Mouse (Mus musculus) forebrain, embryonic 15.5 days (tissue): ENCODE data around the gene Susd6. TPM values are rescaled to one million over a fixed set of nuclear protein-coding genes. Genes with fewer than 3 reads are reported as not detected.

ENCODE experiments used
- ATAC-seq: fragments of 200-750 bp; cut with Nextera tagmentation; replicated peaks from 2 replicates; pipeline ENCODE4 v1.8.0; 2017; ENCODE audit warnings: mild to moderate bottlenecking, moderate TSS enrichment, moderate library complexity
- H3K27ac ChIP-seq: fragments of 300-500 bp; sonication (generic); replicated peaks from 2 replicates; pipeline ENCODE4 v1.5.1; 2015; ENCODE audit warnings: mild to moderate bottlenecking, inconsistent platforms
- H3K27me3 ChIP-seq: fragments of 300-500 bp; sonication (generic); 2 replicates; pipeline ENCODE4 v1.6.1; 2015; ENCODE audit warnings: inconsistent platforms
- H3K36me3 ChIP-seq: fragments of 300-500 bp; sonication (generic); 2 replicates; pipeline ENCODE4 v1.6.1; 2015; ENCODE audit warnings: mild to moderate bottlenecking, inconsistent platforms
- H3K4me1 ChIP-seq: fragments of 300-500 bp; sonication (generic); 2 replicates; pipeline ENCODE4 v1.6.1; 2015; ENCODE audit warnings: inconsistent platforms
- H3K4me2 ChIP-seq: fragments of 300-500 bp; sonication (generic); replicated peaks from 2 replicates; pipeline ENCODE4 v1.6.1; 2015; ENCODE audit warnings: mild to moderate bottlenecking, inconsistent platforms
- H3K4me3 ChIP-seq: fragments of 300-500 bp; sonication (generic); 2 replicates; pipeline ENCODE4 v1.5.1; 2015; ENCODE audit warnings: mild to moderate bottlenecking, inconsistent platforms
- H3K9ac ChIP-seq: fragments of 300-500 bp; sonication (generic); replicated peaks from 2 replicates; pipeline ENCODE4 v1.6.1; 2015; ENCODE audit warnings: mild to moderate bottlenecking, inconsistent platforms
- H3K9me3 ChIP-seq: fragments of 300-500 bp; sonication (generic); 2 replicates; pipeline ENCODE4 v1.6.1; 2016; ENCODE audit warnings: inconsistent platforms
- WGBS: fragments of 180-500 bp; shearing (Covaris S2); methylation state at CpG from one replicate; pipeline ENCODE4 v1.1.7; 2015; ENCODE audit warnings: mixed read lengths; 5-methylcytosine and 5-hydroxymethylcytosine counted together
- polyA plus RNA-seq: library from polyadenylated mRNA; unstranded; fragments of >200 nt; fragmentation: Nextera tagmentation; extraction: Ambion mirVana; gene quantifications from 2 replicates; pipeline ENCODE4 v1.2.1, GENCODE M21; 2015

The Susd6 gene
- polyA plus RNA-seq, result 13.9 and 14.3 TPM in 2 replicates

- Histone ChIP-seq H3K4me2 (peak within 1 kb of the TSS; percentile 86), H3K9ac (peak within 1 kb of the TSS; percentile 82), H3K4me3 (peak within 1 kb of the TSS; percentile 93), H3K27ac (peak within 1 kb of the TSS; percentile 98), H3K4me1 (peaks cover 25% of the 10 kb centered on the region), H3K36me3 (no peaks in the 10 kb centered on the region), H3K9me3 (no peaks in the 10 kb centered on the region), H3K27me3 (no peaks in the 10 kb centered on the region)
- 3% methylated on average over 35 of the region's 56 CpGs for WGBS
- peak; percentile 99 for ATAC-seq
These were observed at the start of gene Susd6 for GRCm38 (mm10) chr12:80789849-80790694. Gene Susd6 (plus strand): TSS chr12:80790510.

GRCm38 (mm10) chr12:80744614-80745013 is 45.7 kb upstream of the Susd6 start:
- Histone ChIP-seq H3K9ac (no peak overlapping the region), H3K4me2 (no peak overlapping the region), H3K27me3 (no peaks in the 10 kb centered on the region), H3K27ac (no peak overlapping the region), H3K4me1 (peaks cover 12% of the 10 kb centered on the region), H3K4me3 (no peak overlapping the region), H3K36me3 (no peaks in the 10 kb centered on the region), H3K9me3 (no peaks in the 10 kb centered on the region)
- ATAC-seq, result no peak
- 88% methylated on average over 1 of the region's 1 CpGs for WGBS

GRCm38 (mm10) chr12:80746031-80746813 is 44.1 kb upstream of the Susd6 start:
- Histone ChIP-seq H3K4me1 (peaks cover 12% of the 10 kb centered on the region), H3K9ac (no peak overlapping the region), H3K4me3 (no peak overlapping the region), H3K9me3 (no peaks in the 10 kb centered on the region), H3K27me3 (no peaks in the 10 kb centered on the region), H3K27ac (peak overlapping the region; percentile 76), H3K36me3 (no peaks in the 10 kb centered on the region), H3K4me2 (no peak overlapping the region)
- peak; percentile 87 for ATAC-seq
- WGBS, result 39% methylated on average over 8 of the region's 8 CpGs

- 93% methylated on average over 6 of the region's 6 CpGs for WGBS
- Histone ChIP-seq H3K4me2 (no peak overlapping the region), H3K4me1 (peaks cover 2% of the 10 kb centered on the region), H3K27me3 (no peaks in the 10 kb centered on the region), H3K9me3 (peaks cover 10% of the 10 kb centered on the region; the same call in 1 of the 2 replicates), H3K27ac (no peak overlapping the region), H3K36me3 (peaks cover 36% of the 10 kb centered on the region), H3K4me3 (no peak overlapping the region), H3K9ac (no peak overlapping the region)
- no peak for ATAC-seq
These were observed 38.8 kb upstream of the Susd6 start for GRCm38 (mm10) chr12:80751556-80751955.

DNA sequence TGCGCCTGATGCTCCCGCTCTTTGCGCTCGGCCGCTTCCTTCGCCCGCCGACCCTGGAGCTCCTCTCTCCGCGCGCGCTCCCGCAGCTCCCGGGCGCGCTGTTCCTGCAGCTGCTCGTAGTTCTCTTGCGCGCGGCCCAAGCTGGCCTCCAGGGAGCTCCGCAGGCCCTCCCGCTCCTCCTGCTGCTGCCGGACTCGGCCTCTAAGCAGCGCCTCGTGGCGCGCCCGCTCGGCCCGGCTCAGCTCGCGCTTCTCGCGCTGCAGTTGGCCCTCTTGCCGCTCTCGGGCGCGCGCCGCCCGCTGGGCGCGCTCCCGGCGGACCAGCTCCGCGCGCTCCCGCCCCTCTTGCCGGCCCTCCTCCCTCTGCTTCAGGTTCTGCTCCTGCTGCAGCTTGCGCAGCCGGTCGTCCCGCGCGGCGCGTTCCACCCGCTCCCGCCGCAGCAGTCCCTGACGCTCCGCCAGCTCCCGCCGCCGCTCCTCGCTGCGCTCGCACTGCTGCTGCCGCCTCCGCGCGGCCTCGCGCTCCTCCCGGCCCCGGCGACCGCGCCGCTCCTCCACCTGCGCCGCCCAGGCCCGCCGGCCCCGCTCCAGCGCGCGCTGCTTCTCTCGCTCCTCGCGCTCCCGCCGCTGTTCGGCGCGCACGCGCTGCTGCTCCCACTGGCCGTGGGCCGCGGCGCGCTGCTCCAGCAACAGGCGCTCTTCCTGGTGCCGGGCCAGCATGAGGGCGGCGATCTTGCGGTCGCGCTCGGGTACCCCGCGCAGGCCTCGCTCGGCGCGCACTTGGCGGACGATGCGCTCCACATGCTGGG is 32.4 kb upstream of the Susd6 start:
- H3K4me3 ChIP-seq, result peak overlapping the region; percentile 75
- H3K36me3 ChIP-seq, result peaks cover 62% of the 10 kb centered on the region
- peak overlapping the region; percentile 53 for H3K4me2 ChIP-seq
- peaks cover 17% of the 10 kb centered on the region for H3K4me1 ChIP-seq
- H3K9ac ChIP-seq, result no peak overlapping the region
- H3K27ac ChIP-seq, result peak overlapping the region; percentile 98; the same call in 1 of the 2 replicates
- ATAC-seq, result no peak
- H3K27me3 ChIP-seq, result no peaks in the 10 kb centered on the region
- 48% methylated on average over 110 of the region's 122 CpGs for WGBS
- peaks cover 30% of the 10 kb centered on the region for H3K9me3 ChIP-seq

DNA sequence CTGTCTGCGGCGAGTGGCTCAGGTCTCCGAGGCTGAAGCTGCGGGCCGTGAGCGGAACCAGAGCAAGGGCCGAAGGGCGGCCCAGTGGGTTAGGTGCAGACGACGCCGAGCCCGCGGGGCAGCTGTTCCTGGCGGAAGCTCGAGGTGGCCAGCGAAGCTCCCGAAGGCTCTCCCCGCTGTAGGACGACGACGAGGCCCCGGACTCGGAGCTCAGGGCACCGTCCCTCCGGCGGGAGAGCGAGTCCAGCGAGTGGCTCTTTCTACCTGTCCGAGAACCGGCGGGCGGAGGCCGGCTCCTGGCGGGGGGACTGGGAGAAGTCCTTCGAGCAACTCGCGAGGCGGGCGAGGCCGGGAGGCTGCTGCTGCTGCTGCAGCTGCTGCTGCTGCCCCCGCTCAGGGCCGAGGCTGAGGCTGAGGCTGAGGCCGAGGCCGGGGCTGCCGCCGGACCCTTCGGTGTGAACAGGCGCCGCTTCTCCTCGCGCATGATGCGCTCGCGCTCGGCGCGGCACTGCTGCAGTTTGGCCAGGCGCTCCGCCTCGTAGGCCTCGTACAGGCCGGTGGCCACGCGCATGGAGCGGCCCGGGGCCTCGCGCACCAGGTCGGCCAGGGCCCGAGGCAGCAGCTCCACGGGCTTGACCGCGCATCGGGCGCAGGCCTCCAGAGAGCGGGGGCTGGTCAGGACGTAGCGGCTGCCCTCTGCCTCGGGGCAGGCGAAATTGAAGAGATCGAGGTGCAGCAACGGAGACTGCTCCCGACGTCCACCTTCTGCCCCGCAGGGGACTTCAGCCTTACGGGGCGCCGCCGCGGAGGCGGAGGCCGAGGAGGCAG is 31.5 kb upstream of the Susd6 start:
- Histone ChIP-seq H3K4me2 (peak overlapping the region; percentile 53), H3K27ac (peak overlapping the region; percentile 98), H3K4me3 (peak overlapping the region; percentile 75), H3K4me1 (peaks cover 17% of the 10 kb centered on the region), H3K9ac (peak overlapping the region; percentile 88), H3K27me3 (no peaks in the 10 kb centered on the region), H3K36me3 (peaks cover 54% of the 10 kb centered on the region), H3K9me3 (peaks cover 30% of the 10 kb centered on the region)
- WGBS, result 44% methylated on average over 89 of the region's 92 CpGs
- ATAC-seq, result 0 out of 2 replicates have a peak, but pooled peaks have one; percentile 11

DNA sequence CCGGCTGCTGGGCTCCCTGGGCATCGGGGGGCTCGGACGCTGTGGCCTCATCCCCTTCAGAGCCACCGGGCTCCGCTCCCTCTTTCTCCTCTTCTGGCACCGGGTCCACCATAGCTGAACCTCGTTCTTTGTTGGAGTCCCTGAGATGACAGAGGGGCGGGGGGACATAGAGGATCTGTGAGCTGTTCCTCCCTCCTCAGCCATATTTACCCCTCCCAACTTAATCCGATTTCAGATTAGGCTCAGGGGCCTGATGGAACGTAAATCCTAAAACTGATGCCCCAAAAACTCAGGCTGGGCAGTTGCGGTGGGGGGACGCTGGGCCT is 31.0 kb upstream of the Susd6 start:
- ATAC-seq, result peak; percentile 9; the same call in 1 of the 2 replicates
- H3K4me2 ChIP-seq, result peak overlapping the region; percentile 53
- H3K27ac ChIP-seq, result peak overlapping the region; percentile 98
- 6% methylated on average over 13 of the region's 13 CpGs for WGBS
- H3K9ac ChIP-seq, result peak overlapping the region; percentile 88
- peak overlapping the region; percentile 75 for H3K4me3 ChIP-seq
- H3K4me1 ChIP-seq, result peaks cover 17% of the 10 kb centered on the region
- no peaks in the 10 kb centered on the region for H3K27me3 ChIP-seq
- peaks cover 48% of the 10 kb centered on the region for H3K36me3 ChIP-seq
- H3K9me3 ChIP-seq, result peaks cover 30% of the 10 kb centered on the region

DNA sequence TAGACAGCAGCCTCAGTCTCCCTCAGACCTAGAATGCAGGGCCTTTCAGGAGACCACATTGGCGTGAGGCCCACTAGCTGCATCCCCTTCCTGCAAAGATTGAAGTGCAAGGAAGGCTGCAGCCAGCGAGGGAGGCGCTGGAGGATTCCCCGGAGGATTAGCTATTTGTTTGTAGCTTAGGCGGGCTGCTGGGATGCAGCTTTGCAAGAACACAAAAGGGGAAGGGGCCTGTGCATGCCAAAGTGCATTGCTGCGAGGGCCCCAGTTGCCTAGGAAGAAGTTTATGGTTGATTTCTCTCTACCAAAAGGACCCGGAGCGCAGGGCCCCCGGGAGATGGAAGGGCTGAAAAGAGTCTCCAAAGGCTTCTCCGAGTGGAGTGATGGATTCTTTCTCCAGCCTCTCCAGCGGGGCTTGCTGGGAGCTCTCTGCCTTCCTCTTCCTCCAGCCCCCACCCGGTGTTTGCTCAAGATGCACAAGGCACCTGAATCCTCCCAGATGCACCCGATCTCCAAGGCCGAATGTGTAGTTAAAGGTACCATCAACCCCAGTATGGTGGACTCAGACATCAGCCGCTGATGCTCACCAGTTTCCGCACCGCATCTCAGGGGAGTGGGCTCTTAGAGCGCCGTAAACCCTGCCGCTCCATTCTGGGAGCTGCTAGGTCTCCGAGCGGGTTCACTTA is 30.5 kb upstream of the Susd6 start:
- Histone ChIP-seq H3K27me3 (no peaks in the 10 kb centered on the region), H3K4me1 (peaks cover 17% of the 10 kb centered on the region), H3K36me3 (peaks cover 43% of the 10 kb centered on the region), H3K4me2 (peak overlapping the region; percentile 53), H3K9ac (peak overlapping the region; percentile 88), H3K27ac (peak overlapping the region; percentile 98), H3K9me3 (peaks cover 29% of the 10 kb centered on the region), H3K4me3 (peak overlapping the region; percentile 75)
- peak; percentile 36 for ATAC-seq
- 0% methylated on average over 22 of the region's 22 CpGs for WGBS

- Histone ChIP-seq H3K27me3 (no peaks in the 10 kb centered on the region), H3K4me3 (peak within 1 kb of the TSS; percentile 75), H3K4me1 (peaks cover 17% of the 10 kb centered on the region), H3K4me2 (peak within 1 kb of the TSS; percentile 53), H3K9me3 (peaks cover 28% of the 10 kb centered on the region), H3K9ac (peak within 1 kb of the TSS; percentile 88), H3K27ac (peak within 1 kb of the TSS; percentile 98), H3K36me3 (peaks cover 37% of the 10 kb centered on the region)
- 0% methylated on average over 24 of the region's 24 CpGs for WGBS
- peak; percentile 78 for ATAC-seq
These were observed 29.9 kb upstream of the Susd6 start, which contains the start of gene Ccdc177 for GRCm38 (mm10) chr12:80760396-80760801. Gene Ccdc177 (minus strand): TSS chr12:80760687.

GRCm38 (mm10) chr12:80762982-80763381 is 27.3 kb upstream of the Susd6 start:
- no peak overlapping the region for H3K9ac ChIP-seq
- ATAC-seq, result no peak
- 91% methylated on average over 5 of the region's 5 CpGs for WGBS
- peaks cover 17% of the 10 kb centered on the region for H3K4me1 ChIP-seq
- peaks cover 7% of the 10 kb centered on the region for H3K9me3 ChIP-seq
- no peak overlapping the region for H3K4me2 ChIP-seq
- no peak overlapping the region for H3K27ac ChIP-seq
- H3K27me3 ChIP-seq, result no peaks in the 10 kb centered on the region
- H3K36me3 ChIP-seq, result peaks cover 12% of the 10 kb centered on the region
- no peak overlapping the region for H3K4me3 ChIP-seq
